8 mouse cellular contexts compared by ENCODE assay signal in genomic region chr9:78190651-78191634, GRCm38 (mm10). TPM values are rescaled to one million over a fixed set of nuclear protein-coding genes. Genes with fewer than 3 reads are reported as not detected.
DNase-seq lines count a peak whose midpoint lies in the region; ATAC-seq and TF ChIP-seq lines count a peak whose summit lies in the region.

No protein-coding gene starts in this region.

- H3K36me3 ChIP-seq in lung, postnatal 0 days (ENCODE audit: insufficient read depth, low read length), result no peaks in the 10 kb centered on the region
- H3K36me3 ChIP-seq in embryonic facial prominence, embryonic 15.5 days, result no peaks in the 10 kb centered on the region
- no peaks in the 10 kb centered on the region for H3K36me3 ChIP-seq in limb, embryonic 12.5 days
- H3K36me3 ChIP-seq in stomach, postnatal 0 days (ENCODE audit: control insufficient read depth, insufficient read depth, low read length), result no peaks in the 10 kb centered on the region; the same call in 1 of the 2 replicates

- WGBS in lung, postnatal 0 days, result 5% methylated on average over 19 of the region's 19 CpGs
- WGBS in embryonic facial prominence, embryonic 15.5 days, result 2% methylated on average over 19 of the region's 19 CpGs
- WGBS in limb, embryonic 12.5 days, result 2% methylated on average over 19 of the region's 19 CpGs
- WGBS in stomach, postnatal 0 days, result 5% methylated on average over 19 of the region's 19 CpGs

- no peak for TF ChIP-seq CTCF in lung, postnatal 0 days (IDR thresholded peaks at IDR 0.05)
- TF ChIP-seq CTCF in stomach, postnatal 0 days (IDR thresholded peaks at IDR 0.05; ENCODE audit: low read depth), result no peak

- no peaks in the 10 kb centered on the region for H3K9me3 ChIP-seq in lung, postnatal 0 days (ENCODE audit: low read length)
- H3K9me3 ChIP-seq in embryonic facial prominence, embryonic 15.5 days (replicated peaks), result no peaks in the 10 kb centered on the region
- no peaks in the 10 kb centered on the region for H3K9me3 ChIP-seq in limb, embryonic 12.5 days
- H3K9me3 ChIP-seq in stomach, postnatal 0 days (ENCODE audit: control insufficient read depth, low read length), result no peaks in the 10 kb centered on the region

- peak; percentile 36; the same call in 1 of the 2 replicates for ATAC-seq in lung, postnatal 0 days
- ATAC-seq in embryonic facial prominence, embryonic 15.5 days (ENCODE audit: insufficient number of reproducible peaks, low FRiP score, low TSS enrichment, low read depth), result no peak
- no peak; the same call in 1 of the 2 replicates for ATAC-seq in limb, embryonic 12.5 days (ENCODE audit: insufficient number of reproducible peaks, insufficient read depth, low FRiP score, low TSS enrichment, low read depth)
- ATAC-seq in stomach, postnatal 0 days (ENCODE audit: low FRiP score, low TSS enrichment), result no peak

- no peaks in the 10 kb centered on the region for H3K27me3 ChIP-seq in lung, postnatal 0 days (replicated peaks; ENCODE audit: insufficient read depth, low read length)
- H3K27me3 ChIP-seq in embryonic facial prominence, embryonic 15.5 days, result no peaks in the 10 kb centered on the region
- H3K27me3 ChIP-seq in limb, embryonic 12.5 days, result peaks cover 15% of the 10 kb centered on the region; the same call in 1 of the 2 replicates
- H3K27me3 ChIP-seq in stomach, postnatal 0 days (ENCODE audit: control insufficient read depth, insufficient read depth, low read length), result no peaks in the 10 kb centered on the region

- DNase-seq in lung, postnatal 0 days (ENCODE audit: low spot score), result peak; percentile 55
- DNase-seq in lung, adult 18-20 months, result no peak
- no peak for DNase-seq in stomach, postnatal 0 days (ENCODE audit: low spot score)
- no peak for DNase-seq in left cerebral cortex, adult 11 months (ENCODE audit: low spot score)
- no peak for DNase-seq in urinary bladder, postnatal 14 days (ENCODE audit: low spot score)
- no peak for DNase-seq in cerebellum, postnatal 36 days

- TF ChIP-seq EP300 in lung, postnatal 0 days (IDR thresholded peaks at IDR 0.05), result no peak
- TF ChIP-seq EP300 in stomach, postnatal 0 days (optimal IDR thresholded peaks at IDR 0.05), result no peak

- peak overlapping the region; percentile 22; the same call in 1 of the 2 replicates for H3K27ac ChIP-seq in lung, postnatal 0 days (ENCODE audit: low read length)
- H3K27ac ChIP-seq in embryonic facial prominence, embryonic 15.5 days (replicated peaks), result peak overlapping the region; percentile 60; the same call in 1 of the 2 replicates
- no peak overlapping the region for H3K27ac ChIP-seq in limb, embryonic 12.5 days
- peak overlapping the region; percentile 65 for H3K27ac ChIP-seq in stomach, postnatal 0 days (replicated peaks)

- H3K4me3 ChIP-seq in lung, postnatal 0 days (ENCODE audit: low read depth, low read length), result peak overlapping the region; percentile 31
- peak overlapping the region; percentile 51 for H3K4me3 ChIP-seq in embryonic facial prominence, embryonic 15.5 days (replicated peaks)
- H3K4me3 ChIP-seq in limb, embryonic 12.5 days (replicated peaks), result peak overlapping the region; percentile 44
- H3K4me3 ChIP-seq in stomach, postnatal 0 days (ENCODE audit: low read depth, low read length), result peak overlapping the region; percentile 45

- peak overlapping the region; percentile 59 for H3K4me2 ChIP-seq in lung, postnatal 0 days (replicated peaks; ENCODE audit: low read depth, low read length)
- peak overlapping the region; percentile 67 for H3K4me2 ChIP-seq in embryonic facial prominence, embryonic 15.5 days (replicated peaks)
- H3K4me2 ChIP-seq in limb, embryonic 12.5 days, result peak overlapping the region; percentile 67
- peak overlapping the region; percentile 57 for H3K4me2 ChIP-seq in stomach, postnatal 0 days (replicated peaks; ENCODE audit: low read depth)

- no peaks in the 10 kb centered on the region; the same call in 1 of the 2 replicates for H3K4me1 ChIP-seq in lung, postnatal 0 days (ENCODE audit: insufficient read depth, low read depth, low read length)
- H3K4me1 ChIP-seq in embryonic facial prominence, embryonic 15.5 days, result peaks cover 22% of the 10 kb centered on the region
- H3K4me1 ChIP-seq in limb, embryonic 12.5 days (replicated peaks), result peaks cover 27% of the 10 kb centered on the region
- H3K4me1 ChIP-seq in stomach, postnatal 0 days (replicated peaks; ENCODE audit: control insufficient read depth, insufficient read depth), result 0 out of 2 replicates have a peak, but pooled peaks cover 2% of the 10 kb centered on the region

- no peak overlapping the region for H3K9ac ChIP-seq in lung, postnatal 0 days (replicated peaks; ENCODE audit: low read depth)
- H3K9ac ChIP-seq in embryonic facial prominence, embryonic 15.5 days, result no peak overlapping the region
- H3K9ac ChIP-seq in limb, embryonic 12.5 days (replicated peaks), result 0 out of 2 replicates have a peak overlapping the region, but pooled peaks have one; percentile 48
- peak overlapping the region; percentile 45 for H3K9ac ChIP-seq in stomach, postnatal 0 days (ENCODE audit: low read length)

RNA-seq across cellular contexts. Expression of gene Gsta4, which starts 8.4 kb away (rescaled TPM):
- polyA plus RNA-seq in lung, postnatal 0 days (2015; fragmentation: Nextera tagmentation; extraction: Ambion mirVana), result 107 and 112 TPM in 2 replicates
- polyA plus RNA-seq in embryonic facial prominence, embryonic 15.5 days (2015; fragmentation: Nextera tagmentation; extraction: Ambion mirVana), result 69.1 and 106 TPM in 2 replicates
- 133 and 140 TPM in 2 replicates for polyA plus RNA-seq in limb, embryonic 12.5 days (2016; fragmentation: Nextera tagmentation; extraction: Ambion mirVana)
- 1,515 and 1,656 TPM in 2 replicates for polyA plus RNA-seq in stomach, postnatal 0 days (2015; fragmentation: Nextera tagmentation; extraction: Ambion mirVana)

RNA-seq across cellular contexts. Expression of gene Gsta1, which starts 39.5 kb away (rescaled TPM):
- 0.97 and 1.2 TPM in 2 replicates for polyA plus RNA-seq in lung, postnatal 0 days (2015; fragmentation: Nextera tagmentation; extraction: Ambion mirVana)
- polyA plus RNA-seq in embryonic facial prominence, embryonic 15.5 days (2015; fragmentation: Nextera tagmentation; extraction: Ambion mirVana), result 1.7 and 6.4 TPM in 2 replicates
- polyA plus RNA-seq in limb, embryonic 12.5 days (2016; fragmentation: Nextera tagmentation; extraction: Ambion mirVana), result not detected in 2 replicates
- 1,326 and 1,348 TPM in 2 replicates for polyA plus RNA-seq in stomach, postnatal 0 days (2015; fragmentation: Nextera tagmentation; extraction: Ambion mirVana)

Comparison
In these comparisons a context has a peak if more than half of its experiments do, and no peak if none do; other contexts are left out.
1. H3K9ac ChIP-seq: peak in limb, embryonic 12.5 days (single experiment) and stomach, postnatal 0 days (single experiment); none in lung, postnatal 0 days (single experiment) and embryonic facial prominence, embryonic 15.5 days (single experiment).
2. RNA of gene Gsta4, which starts 8.4 kb away (polyA plus RNA-seq): 1,515 to 1,656 TPM in stomach, postnatal 0 days; 133 to 140 TPM in limb, embryonic 12.5 days, 107 to 112 TPM in lung, postnatal 0 days and 69.1 to 106 TPM in embryonic facial prominence, embryonic 15.5 days; every median in the first group is over 10 times any median in the second.
3. RNA of gene Gsta1, which starts 39.5 kb away (polyA plus RNA-seq): 1,326 to 1,348 TPM in stomach, postnatal 0 days; 1.7 to 6.4 TPM in embryonic facial prominence, embryonic 15.5 days, 0.97 to 1.2 TPM in lung, postnatal 0 days and not detected in limb, embryonic 12.5 days; every median in the first group is over 100 times any median in the second.
4. Peak in every context shown above with its lines, with median percentiles within 50 percentile points of each other: H3K4me2 ChIP-seq and H3K4me3 ChIP-seq.